Mouse (Mus musculus) megakaryocyte, embryonic 14.5 days (primary cell): ENCODE data around the gene Cenpl. TPM values are rescaled to one million over a fixed set of nuclear protein-coding genes. Genes with fewer than 3 reads are reported as not detected.

Experiments used
- H3K27me3 ChIP-seq: replicated peaks from 2 replicates; pipeline ENCODE3; 2012; ENCODE audit warnings: inconsistent platforms
- H3K36me3 ChIP-seq: replicated peaks from 2 replicates; pipeline ENCODE3; 2012; ENCODE audit warnings: low read length, inconsistent platforms, mixed read lengths
- H3K4me1 ChIP-seq: 2 replicates; pipeline ENCODE4 v1.6.1; 2012; ENCODE audit warnings: inconsistent platforms
- H3K4me3 ChIP-seq: replicated peaks from 2 replicates; pipeline ENCODE3; 2012; ENCODE audit warnings: moderate library complexity, mild to moderate bottlenecking, inconsistent platforms
- H3K9me3 ChIP-seq: 2 replicates; pipeline ENCODE4 v1.6.1; 2012; ENCODE audit warnings: inconsistent platforms
- FLI1 ChIP-seq: IDR thresholded peaks from 2 replicates; pipeline ENCODE4 v1.6.1; 2012; ENCODE audit warnings: low read length, inconsistent platforms, mixed read lengths
- GATA1 ChIP-seq: IDR thresholded peaks from 3 replicates; pipeline ENCODE4 v1.6.1; 2012; ENCODE audit warnings: mixed read lengths, low read length, inconsistent platforms, borderline replicate concordance
- polyA plus RNA-seq: library from polyadenylated mRNA; stranded (reverse); fragments of >175 nt; gene quantifications from 2 replicates; pipeline ENCODE4 v1.2.3, GENCODE M21; 2012; ENCODE audit warnings: low replicate concordance; ENCODE audit not compliant: insufficient read depth

Gene Cenpl
- polyA plus RNA-seq, 1 experiment, result 3.9 TPM

DNA sequence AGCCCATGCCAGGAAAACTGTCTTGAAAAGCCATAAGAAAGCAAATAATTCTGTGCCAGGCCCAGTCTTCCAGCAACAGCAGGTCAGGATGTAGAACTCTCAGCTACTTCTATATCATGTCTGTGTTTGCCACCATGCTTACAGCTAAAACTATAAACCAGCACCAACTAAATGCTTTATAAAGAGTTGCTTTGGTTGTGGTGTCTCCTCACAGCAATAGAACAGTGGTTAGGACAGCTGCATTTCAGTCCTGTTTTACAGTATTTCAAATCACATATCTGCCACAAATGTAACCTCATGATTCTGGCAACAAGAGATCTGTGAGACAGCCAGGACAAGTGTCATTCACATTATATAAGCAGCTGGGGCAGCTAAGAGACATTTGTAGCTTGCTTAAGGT, 29.7 kb upstream of the Cenpl start:
- Histone ChIP-seq H3K4me3 (no peak overlapping the region), H3K4me1 (peaks cover 38% of the 10 kb centered on the region), H3K27me3 (no peaks in the 10 kb centered on the region), H3K36me3 (peaks cover 90% of the 10 kb centered on the region), H3K9me3 (no peaks in the 10 kb centered on the region)
- TF ChIP-seq GATA1 (no peak), FLI1 (no peak)

DNA sequence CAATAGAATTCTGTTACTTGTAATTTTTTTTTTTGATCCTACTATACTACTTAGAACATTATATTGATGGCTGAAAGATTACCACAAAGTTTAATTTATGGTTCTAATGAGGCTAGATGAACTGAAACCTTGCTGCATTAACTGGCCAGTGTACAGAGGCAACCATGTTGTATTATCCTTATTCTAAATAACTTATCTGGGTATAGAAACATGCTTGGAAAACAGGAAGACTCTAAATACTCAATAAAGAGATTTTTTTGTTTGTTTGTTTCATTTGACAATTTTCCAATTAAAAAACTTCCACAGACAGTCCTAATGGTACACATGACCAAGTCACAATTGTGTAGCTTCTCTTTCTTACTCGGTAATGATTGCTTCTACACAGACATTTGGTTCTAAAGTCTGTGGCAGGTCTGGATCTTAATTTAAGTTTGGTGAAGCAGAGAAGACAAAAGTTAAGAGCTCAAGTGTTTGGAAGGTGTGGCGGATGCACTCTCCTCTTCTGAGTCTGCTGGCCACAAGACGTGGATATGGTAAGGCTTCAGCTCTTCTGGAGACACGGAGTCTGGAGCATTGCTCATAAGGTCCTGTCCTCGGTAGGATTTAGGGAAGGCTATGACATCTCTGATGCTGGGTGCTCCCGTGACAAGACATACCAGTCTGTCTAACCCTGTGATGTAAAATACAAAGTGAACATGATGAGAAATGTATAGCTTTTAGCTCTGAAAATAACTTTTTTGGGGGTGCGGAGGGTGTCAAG, 29.1 kb upstream of the Cenpl start:
- Histone ChIP-seq H3K27me3 (no peaks in the 10 kb centered on the region), H3K36me3 (peaks cover 90% of the 10 kb centered on the region), H3K4me1 (peaks cover 32% of the 10 kb centered on the region), H3K4me3 (no peak overlapping the region), H3K9me3 (no peaks in the 10 kb centered on the region)
- no peak for TF ChIP-seq GATA1

DNA sequence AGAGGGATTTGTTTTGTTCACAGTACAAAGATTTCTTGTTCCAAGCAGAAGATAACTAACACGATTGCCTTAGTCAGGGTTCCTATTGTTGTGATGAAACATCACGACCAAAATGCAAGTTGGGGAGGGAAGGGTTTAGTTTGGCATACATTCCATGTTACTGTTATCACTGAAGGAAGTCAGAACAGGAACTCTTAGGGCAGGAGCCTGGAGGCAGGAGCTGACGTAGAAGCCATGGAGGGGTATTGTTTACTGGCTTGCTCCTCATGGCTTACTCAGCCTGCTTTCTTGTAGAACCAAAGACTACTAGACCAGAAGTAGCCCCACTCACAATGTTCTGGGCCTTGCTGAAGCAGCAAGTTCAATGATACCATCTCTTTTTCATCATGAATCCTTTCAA, 23.5 kb upstream of the Cenpl start:
- Histone ChIP-seq H3K4me1 (peaks cover 5% of the 10 kb centered on the region; the same call in 1 of the 2 replicates), H3K36me3 (peaks cover 86% of the 10 kb centered on the region), H3K4me3 (no peak overlapping the region), H3K9me3 (no peaks in the 10 kb centered on the region), H3K27me3 (no peaks in the 10 kb centered on the region)
- no peak for TF ChIP-seq GATA1
- no peak for TF ChIP-seq FLI1

DNA sequence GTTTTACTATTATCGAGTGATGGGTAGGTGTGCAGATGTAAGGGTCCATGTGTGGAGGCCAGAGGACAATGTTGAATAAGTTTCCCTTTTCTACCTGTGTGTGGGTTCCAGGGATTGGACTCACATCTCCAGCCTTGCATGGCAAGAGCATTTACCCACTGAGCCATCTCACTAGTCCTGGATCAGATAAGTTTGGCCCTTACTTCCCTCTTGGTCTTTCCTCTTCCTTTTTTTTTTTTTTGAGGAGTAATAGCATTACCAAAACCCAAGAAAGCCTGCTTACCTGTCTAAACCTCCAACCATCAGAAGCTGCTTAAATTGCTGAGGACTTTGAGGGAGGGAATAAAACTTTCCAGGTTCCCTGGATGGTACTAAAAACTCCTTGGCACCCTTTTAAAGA, 13.3 kb upstream of the Cenpl start:
- Histone ChIP-seq H3K36me3 (peaks cover 86% of the 10 kb centered on the region), H3K9me3 (no peaks in the 10 kb centered on the region), H3K4me3 (no peak overlapping the region), H3K27me3 (no peaks in the 10 kb centered on the region), H3K4me1 (no peaks in the 10 kb centered on the region; the same call in 1 of the 2 replicates)
- TF ChIP-seq FLI1 (no peak), GATA1 (no peak)

DNA sequence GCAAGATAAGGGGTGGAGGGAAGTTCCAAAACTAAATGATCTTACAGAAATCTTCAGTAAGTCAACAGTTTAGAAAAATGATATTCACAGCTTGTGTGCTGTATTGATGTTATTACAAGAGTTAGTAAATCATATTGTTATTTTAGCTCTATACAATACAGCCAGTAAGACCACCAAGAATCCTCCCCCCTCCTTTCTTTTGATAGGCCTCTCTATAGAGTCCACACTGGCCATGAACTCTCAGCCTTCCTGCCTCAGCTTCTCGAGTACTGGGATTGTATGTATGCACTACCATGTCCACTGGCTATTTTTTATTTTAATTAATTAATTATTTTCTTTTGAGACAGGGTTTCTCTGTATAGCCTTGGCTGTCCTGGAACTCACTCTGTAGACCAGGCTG, 7.2 kb upstream of the Cenpl start:
- peaks cover 78% of the 10 kb centered on the region for H3K36me3 ChIP-seq
- H3K4me3 ChIP-seq, result no peak overlapping the region
- no peaks in the 10 kb centered on the region for H3K9me3 ChIP-seq
- H3K4me1 ChIP-seq, result no peaks in the 10 kb centered on the region
- H3K27me3 ChIP-seq, result no peaks in the 10 kb centered on the region
- TF ChIP-seq GATA1, result no peak
- TF ChIP-seq FLI1, result no peak

DNA sequence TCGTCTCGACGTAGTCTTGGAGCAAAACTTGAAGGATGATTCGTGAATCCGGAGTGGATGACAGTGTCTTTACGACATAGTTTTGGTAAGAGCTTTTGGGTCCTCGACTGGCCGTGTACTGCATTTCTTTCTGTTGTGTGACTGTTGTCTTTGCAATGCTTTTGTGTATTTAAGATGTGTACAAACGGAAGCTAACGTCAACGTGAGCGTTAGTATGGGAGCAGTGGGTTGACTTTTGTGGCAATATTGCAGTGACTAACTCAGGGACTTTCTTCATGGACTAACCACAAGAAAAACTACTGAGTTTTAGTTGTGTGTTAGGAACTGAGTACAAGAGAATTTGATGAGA, 733 bp downstream of the Cenpl start:
- Histone ChIP-seq H3K4me1 (peaks cover 50% of the 10 kb centered on the region), H3K27me3 (no peaks in the 10 kb centered on the region), H3K36me3 (peaks cover 24% of the 10 kb centered on the region)

DNA sequence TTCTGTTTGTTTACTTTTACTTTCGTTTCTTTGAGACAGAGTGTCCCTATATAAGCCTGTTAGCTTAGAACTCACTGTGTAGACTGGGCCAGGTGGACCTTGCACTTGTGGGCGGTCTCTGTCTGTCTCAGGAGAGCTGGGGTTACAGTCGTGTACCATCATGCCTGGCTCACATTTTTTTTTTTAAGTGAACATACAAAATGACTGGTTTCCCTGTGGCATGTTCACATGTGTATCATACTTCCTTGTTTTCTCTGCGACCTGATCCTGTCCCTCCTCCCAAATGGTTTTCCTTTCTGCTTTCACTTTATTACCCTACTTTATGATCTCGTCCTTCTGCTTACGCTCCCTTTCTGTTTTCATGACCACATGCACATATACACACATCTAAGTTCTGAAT, 5.7 kb downstream of the Cenpl start:
- no peaks in the 10 kb centered on the region for H3K27me3 ChIP-seq
- peaks cover 45% of the 10 kb centered on the region for H3K36me3 ChIP-seq
- H3K9me3 ChIP-seq, result no peaks in the 10 kb centered on the region
- H3K4me1 ChIP-seq, result peaks cover 55% of the 10 kb centered on the region
- TF ChIP-seq GATA1 (no peak), FLI1 (no peak)
- peak overlapping the region; percentile 88 for H3K4me3 ChIP-seq

More for the DNA sequence above, 733 bp downstream of the Cenpl start:
- Histone ChIP-seq H3K9me3 (no peaks in the 10 kb centered on the region), H3K4me3 (peak overlapping the region; percentile 95)
- TF ChIP-seq FLI1 (no peak), GATA1 (no peak)

DNA sequence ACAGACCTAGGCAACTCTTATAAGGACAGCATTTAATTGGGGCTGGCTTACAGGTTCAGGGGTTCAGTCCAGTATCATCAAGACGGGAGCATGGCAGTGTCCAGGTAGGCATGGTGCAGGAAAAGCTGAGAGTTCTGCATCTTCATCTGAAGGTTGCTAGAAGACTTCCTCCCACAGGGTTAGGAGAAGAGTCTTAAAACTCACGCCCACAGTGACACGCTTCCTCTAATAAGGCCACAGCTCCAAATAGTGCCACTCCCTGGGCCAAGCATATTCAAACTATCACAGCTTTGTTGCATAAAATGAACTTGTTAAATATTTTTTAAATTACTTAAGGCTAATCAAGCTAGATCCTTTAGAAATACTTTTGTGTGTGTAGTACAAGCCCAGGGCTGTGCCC, 6.7 kb downstream of the Cenpl start:
- Histone ChIP-seq H3K27me3 (no peaks in the 10 kb centered on the region), H3K36me3 (peaks cover 53% of the 10 kb centered on the region), H3K9me3 (no peaks in the 10 kb centered on the region), H3K4me3 (peak overlapping the region; percentile 17), H3K4me1 (peaks cover 47% of the 10 kb centered on the region)
- no peak for TF ChIP-seq GATA1
- no peak for TF ChIP-seq FLI1

DNA sequence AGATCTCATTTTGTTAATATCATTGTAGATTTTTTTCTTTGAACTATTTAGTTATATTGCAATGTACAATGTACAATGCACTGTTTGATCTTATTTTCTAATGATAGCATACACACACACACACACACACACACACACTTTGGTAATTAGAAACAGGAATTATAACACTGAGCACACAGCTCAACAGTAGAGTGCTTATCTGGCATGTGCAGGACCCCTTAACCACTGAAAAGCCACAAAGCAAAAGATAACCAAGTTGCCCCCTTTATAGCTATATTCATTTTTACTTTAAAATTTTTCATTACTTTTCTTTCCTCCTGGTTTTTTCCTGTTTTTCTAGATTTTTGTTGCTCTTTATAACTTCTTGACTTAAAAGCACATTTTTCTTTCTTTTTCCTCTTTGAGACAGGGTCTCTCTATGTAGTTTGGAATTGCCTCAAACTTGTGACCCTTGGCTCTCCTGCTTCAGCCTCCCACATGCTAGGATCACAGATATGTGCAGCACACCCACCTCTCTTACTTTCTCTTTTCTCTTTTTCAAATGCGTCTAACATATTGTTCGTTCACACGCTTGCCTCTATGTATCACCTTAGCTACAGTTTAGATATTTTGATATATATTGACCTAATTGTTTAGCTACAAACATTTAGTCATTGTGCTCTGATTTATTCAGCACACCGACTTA, 29.4 kb downstream of the Cenpl start:
- Histone ChIP-seq H3K9me3 (no peaks in the 10 kb centered on the region), H3K27me3 (no peaks in the 10 kb centered on the region), H3K36me3 (peaks cover 82% of the 10 kb centered on the region), H3K4me3 (no peak overlapping the region), H3K4me1 (peaks cover 14% of the 10 kb centered on the region)
- TF ChIP-seq FLI1 (no peak), GATA1 (no peak; the same call in 2 of the 3 replicates)

DNA sequence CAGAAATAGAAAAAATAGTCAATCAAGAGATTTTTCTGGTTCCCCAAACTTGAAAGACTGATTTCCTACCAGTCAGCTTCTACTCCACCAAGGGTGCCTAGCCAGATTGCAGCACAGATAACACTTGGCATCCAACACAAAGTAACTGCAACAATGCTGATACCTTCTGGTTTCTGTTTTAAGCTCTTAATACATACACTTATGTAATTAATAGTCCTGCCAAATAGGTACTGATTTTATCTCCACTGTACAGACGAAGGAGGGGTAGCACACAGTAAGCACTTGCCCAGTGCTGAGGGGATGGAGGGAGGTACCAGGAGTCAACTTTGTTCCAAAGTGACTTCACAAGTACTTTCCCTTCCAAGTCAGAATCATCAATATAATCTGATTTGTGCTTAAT, 33.3 kb downstream of the Cenpl start:
- TF ChIP-seq FLI1 (no peak), GATA1 (no peak)
- Histone ChIP-seq H3K27me3 (no peaks in the 10 kb centered on the region), H3K9me3 (no peaks in the 10 kb centered on the region), H3K4me3 (no peak overlapping the region), H3K4me1 (peaks cover 21% of the 10 kb centered on the region), H3K36me3 (peaks cover 83% of the 10 kb centered on the region)
